Mouse (Mus musculus) embryonic stem cell, embryonic (primary cell): ENCODE results near the gene Ankrd33b.

Experiments
- CTCF ChIA-PET, 4 experiments: fragments of 300-600 bp in 2 of 4; fragments of 350-600 bp in 2 of 4; sonication (Branson Sonifier 250); formaldehyde crosslinking; loops; one replicate each; lab custom pipeline; 2022; ENCODE audit warnings: inconsistent platforms in 2 of 4; lab: Charles Lee
- POLR2A ChIA-PET, 4 experiments: fragments of 300-600 bp in 2 of 4; fragments of 350-600 bp in 2 of 4; sonication (Branson Sonifier 250); formaldehyde crosslinking; loops; one replicate each; lab custom pipeline; 2022; ENCODE audit warnings: antibody characterized with exemption in 4 of 4, inconsistent platforms in 1 of 4; lab: Charles Lee

The Ankrd33b gene

DNA sequence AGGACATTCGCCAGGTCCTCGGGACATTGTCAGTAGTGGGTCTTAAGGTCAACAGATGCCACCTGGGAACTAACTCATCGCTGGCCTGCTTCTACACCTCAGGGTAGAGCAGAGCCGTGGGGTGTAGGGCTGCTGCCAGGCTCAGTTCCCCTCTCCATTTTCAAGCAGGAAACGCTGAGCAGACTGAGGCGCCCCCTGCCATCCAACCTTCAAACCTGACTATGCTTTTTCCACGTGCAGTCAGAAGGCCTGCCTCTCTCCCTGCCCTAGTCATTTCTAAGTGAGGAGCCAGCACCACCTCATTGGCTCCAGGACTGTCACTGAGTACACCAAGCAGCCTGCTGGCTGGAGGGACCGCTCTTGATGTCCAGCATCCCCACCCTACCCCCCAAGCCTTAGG lies 114.1 kb downstream of the Ankrd33b start:
- POLR2A ChIA-PET = interaction anchor here in 1 of 4 experiments (1.5 kb wide), 1 partner anchor 27 kb away, joined by 3 read pairs; no protein-coding TSS in a partner anchor

DNA sequence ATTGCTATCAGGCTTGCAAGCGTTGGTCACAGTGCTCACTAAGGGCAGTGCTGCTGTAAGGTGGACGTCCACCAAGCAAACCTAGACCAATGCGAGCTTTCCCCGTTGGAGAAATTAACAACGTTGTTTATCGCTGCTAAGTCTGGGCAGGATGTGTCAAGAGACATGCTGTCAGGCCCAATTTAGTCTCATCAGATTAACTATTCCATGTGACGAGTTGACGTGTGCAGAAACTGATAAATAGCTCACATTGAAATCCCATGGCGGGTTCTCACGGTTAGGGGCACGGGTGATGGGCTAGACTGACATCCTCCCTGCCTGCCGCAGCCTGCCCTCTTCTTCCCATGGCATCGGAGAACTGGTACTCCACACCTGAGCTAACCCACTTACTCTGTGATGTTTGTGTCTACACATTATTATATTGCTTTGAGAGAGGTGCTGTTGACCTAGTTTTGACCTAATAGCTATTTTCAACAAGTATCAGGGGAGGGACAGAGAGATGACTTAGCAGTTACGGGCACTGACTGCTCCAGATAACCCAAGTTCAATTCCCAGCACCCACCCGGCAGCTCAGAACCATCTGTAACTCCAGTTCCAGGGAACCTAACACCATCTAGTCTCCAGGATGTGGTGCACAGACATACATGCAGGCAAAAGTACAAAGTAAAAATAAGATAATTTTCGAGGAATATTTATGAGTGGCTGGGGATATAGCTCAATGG lies 114.8 kb downstream of the Ankrd33b start:
- CTCF ChIA-PET = interaction anchor here in 1 of 4 experiments (0.6 kb wide), 1 partner anchor 166 kb away, joined by 8 read pairs; no protein-coding TSS in a partner anchor
- POLR2A ChIA-PET = interaction anchor here in 1 of 4 experiments (1.4 to 1.5 kb wide), 2 partner anchors 10 to 27 kb away, joined by 3 to 5 read pairs; no protein-coding TSS in a partner anchor

More for the DNA sequence above, 114.1 kb downstream of the Ankrd33b start:
- CTCF ChIA-PET = interaction anchor here in 1 of 4 experiments (0.9 kb wide), 1 partner anchor 326 kb away, joined by 3 read pairs; no protein-coding TSS in a partner anchor

DNA sequence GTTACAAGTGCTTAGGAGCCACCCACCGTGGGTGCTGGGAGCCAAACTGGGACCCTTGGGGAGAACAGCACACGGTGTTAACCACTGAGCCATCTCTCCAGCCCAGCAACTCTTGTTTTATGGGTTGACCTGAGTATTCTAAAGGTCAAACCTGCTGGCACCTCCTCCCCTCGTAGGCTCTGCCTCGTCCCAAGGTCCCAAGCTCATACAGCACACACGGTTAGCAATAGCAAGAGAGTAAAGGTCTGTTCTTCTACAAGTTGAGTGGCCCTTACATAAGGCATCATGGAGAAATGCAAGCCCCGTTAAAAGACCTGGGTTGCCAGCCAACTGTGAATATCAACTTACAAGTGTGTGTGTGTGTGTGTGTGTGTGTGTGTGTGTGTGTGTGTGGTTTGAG lies 116.3 kb downstream of the Ankrd33b start:
- CTCF ChIA-PET = no interaction called here
- POLR2A ChIA-PET = interaction anchor here in 1 of 4 experiments (1.4 kb wide), 2 partner anchors 8 to 15 kb away, joined by 3 to 5 read pairs; no protein-coding TSS in a partner anchor

DNA sequence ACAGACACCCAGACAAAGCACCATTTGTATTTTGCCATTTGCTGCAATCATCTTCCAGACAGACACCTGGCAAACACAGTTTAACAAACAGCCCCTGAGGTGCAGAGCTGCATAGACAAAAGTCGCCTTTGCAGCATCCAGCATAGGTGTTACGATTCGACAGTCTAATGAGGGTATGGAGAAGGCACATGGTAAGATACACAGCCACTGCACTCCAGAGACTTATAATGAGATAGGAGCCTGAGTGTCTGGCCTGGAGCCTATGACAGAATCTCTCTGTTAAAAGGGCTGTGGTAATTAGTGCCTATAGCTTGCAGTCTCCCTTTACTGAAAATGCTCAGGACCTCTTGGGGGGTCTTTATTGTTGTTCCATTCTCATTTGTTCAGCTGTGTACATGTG lies 116.8 kb downstream of the Ankrd33b start:
- CTCF ChIA-PET = no interaction called here
- POLR2A ChIA-PET = interaction anchor here in 1 of 4 experiments (0.6 to 1.4 kb wide), 2 partner anchors 16 to 219 kb away, joined by 3 to 5 read pairs; no protein-coding TSS in a partner anchor

DNA sequence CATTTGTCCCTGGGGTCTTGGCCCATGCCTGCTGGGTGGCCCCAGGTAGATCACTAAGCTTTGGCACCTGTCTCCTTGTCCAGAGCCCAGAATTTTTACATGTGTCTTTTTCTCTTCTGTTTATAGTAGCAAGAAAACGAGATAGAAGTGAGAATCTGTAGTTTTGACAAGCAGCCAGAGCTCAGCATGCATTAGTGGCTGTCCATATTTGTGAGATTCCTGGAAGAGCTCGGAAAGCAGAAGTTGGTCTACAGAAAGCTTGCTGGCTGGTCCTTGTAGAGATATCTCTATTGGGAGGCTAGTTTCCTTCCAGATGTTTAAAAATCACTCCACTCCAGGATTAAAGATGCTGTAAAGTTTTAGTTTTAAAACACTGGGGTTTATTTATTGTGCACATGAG lies 117.5 kb downstream of the Ankrd33b start:
- ChIA-PET POLR2A (interaction anchor here in 1 of 4 experiments (0.6 to 1.4 kb wide), 2 partner anchors 16 to 220 kb away, joined by 3 to 5 read pairs; no protein-coding TSS in a partner anchor), CTCF (no interaction called here)

DNA sequence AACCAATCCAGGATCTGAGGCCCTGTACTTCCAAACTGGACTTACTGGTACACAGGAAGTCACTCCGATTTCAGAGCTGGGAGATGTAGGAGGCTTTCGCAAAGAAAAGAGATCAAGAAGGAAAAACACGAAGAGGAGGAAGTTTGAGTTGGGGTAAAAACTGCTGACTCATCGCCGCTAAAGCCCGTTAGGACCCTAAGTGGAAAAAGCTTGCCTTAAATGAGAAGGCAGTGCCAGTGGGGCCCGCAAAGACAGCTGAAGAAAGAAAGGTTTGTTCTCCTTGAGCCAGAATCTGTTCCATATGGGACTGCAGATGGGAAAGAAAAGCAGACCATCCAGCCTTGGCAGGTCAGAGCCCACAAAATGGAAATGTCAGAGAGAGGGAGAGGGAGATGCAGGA lies 118.6 kb downstream of the Ankrd33b start:
- ChIA-PET CTCF (no interaction called here), POLR2A (interaction anchor here in 1 of 4 experiments (1.0 to 1.3 kb wide), 2 partner anchors 10 to 23 kb away, joined by 3 read pairs; no protein-coding TSS in a partner anchor)

DNA sequence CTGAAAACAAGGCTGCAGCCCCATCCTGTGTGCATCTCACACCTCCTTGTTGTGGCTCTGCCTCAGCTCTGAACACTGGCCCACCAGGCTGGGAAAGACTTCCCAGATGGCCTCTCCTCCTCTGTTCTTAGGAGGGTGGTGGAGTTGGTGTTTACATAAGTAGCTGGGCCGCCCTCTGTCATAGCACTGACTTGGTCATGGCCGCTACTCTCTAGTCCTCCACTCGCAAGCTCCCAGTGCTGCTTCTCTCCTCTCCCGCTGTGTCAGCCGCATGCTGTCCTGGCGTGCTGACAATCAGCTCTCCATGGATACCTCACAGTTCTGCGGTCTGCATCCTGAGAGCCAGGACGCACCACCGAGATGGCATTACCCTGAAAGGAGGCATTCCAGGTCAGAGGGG lies 120.5 kb downstream of the Ankrd33b start:
- ChIA-PET POLR2A (interaction anchor here in 3 of 4 experiments (0.5 to 2.3 kb wide), 3 partner anchors 8 to 28 kb away, joined by 3 to 4 read pairs (median 3); partner anchors contain the start of gene Dap (in 1 of the 3)), CTCF (interaction anchor here in 1 of 4 experiments (0.6 kb wide), 1 partner anchor 172 kb away, joined by 3 read pairs; no protein-coding TSS in a partner anchor)

DNA sequence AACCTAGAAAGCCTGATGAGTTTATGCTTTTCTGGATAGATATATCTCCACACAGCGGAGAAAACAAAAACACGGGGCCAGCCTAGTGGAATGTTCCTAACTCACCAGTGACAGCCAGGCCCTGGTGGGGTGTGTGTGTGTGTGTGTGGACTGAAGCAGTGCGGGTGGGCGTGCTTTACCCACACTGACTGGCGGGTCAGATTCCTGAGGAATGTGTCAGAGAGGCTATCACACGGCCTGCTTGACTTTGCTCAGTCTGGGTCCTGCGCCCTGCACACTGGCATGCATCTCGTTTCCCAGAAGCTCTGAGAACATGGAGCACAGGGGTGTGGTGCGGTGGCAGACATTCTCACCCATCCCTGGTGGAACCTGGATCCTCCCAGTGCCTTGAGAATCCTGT lies 121.6 kb downstream of the Ankrd33b start:
- POLR2A ChIA-PET = interaction anchor here in 1 of 4 experiments (0.5 kb wide), 1 partner anchor 945 kb away, joined by 3 read pairs; no protein-coding TSS in a partner anchor
- CTCF ChIA-PET = no interaction called here

DNA sequence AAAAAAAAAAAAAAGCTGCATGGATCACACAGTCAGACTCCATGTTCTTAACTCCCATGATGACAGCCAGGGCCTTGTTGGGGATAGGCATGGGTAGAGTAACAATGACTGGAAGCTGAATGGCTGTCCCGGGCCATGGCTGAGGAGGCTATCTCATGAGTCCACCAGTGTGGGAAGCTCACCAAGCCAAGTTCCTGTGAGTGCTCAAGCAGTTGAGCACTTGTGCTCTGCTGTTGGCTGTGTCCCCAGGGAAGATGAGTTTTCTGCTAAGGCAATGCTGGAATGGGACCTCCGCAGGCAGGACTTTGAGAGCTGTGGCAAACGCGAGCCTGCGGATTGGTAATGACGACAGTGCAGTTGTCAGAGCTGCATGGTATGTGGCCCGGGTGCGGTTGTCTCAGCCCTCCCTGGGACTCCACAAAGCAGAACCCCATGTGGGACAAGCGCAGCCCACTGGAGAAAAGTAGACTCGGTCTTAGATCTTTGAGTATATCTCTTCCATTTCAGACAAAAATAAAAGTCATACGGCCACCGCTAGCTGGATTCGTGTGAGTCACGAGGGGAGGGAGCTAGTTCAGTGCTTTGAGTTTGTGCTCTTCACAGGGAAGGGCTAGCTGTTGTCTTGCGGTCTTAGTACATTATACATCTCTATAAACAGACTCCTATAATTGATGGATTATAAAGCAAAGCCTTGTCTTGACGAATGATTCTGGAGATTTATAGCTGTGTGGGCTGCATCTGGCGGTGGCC lies 122.7 kb downstream of the Ankrd33b start:
- ChIA-PET POLR2A (interaction anchor here in 1 of 4 experiments (0.6 kb wide), 2 partner anchors 41 to 251 kb away, joined by 3 to 4 read pairs; no protein-coding TSS in a partner anchor), CTCF (interaction anchor here in 2 of 4 experiments (0.6 to 1.1 kb wide), 3 partner anchors 12 to 428 kb away, joined by 3 read pairs; no protein-coding TSS in a partner anchor)

DNA sequence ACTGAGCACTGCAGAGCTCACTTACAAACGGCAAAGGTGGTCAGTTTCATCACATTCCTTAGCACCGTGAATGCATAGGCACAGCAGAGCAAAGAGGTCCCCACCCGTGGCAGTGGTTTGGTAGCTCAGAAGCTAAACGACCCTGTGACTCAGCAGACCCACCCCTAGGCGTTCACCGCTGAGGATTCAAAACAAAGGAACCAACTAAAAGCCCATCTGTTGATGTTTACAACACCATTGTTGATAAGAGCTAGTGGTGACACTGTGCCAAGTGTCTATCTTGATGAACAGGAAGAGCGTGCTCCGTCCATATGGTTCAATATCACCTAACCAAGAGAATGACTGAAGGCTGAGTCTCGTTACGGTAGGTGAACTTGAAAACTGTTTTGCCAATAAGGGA lies 124.3 kb downstream of the Ankrd33b start:
- POLR2A ChIA-PET = interaction anchor here in 1 of 4 experiments (0.6 to 2.2 kb wide), 4 partner anchors 8 to 73 kb away, joined by 3 to 5 read pairs (median 4); no protein-coding TSS in a partner anchor

More for the DNA sequence above, 124.3 kb downstream of the Ankrd33b start:
- CTCF ChIA-PET = interaction anchor here in 1 of 4 experiments (0.5 kb wide), 1 partner anchor 116 kb away, joined by 4 read pairs; no protein-coding TSS in a partner anchor
